Mouse (Mus musculus) kidney, adult 8-10 months (tissue): ENCODE measurements around the gene Gm29609.

Experiments used
- DNase-seq, 2 experiments: peaks; one replicate each; pipeline ENCODE4 v3.0.0; 2022

Gm29609 gene

GRCm38 (mm10) chr5:31197072-31197471, 17.4 kb upstream of the Gm29609 start:
- no peak for DNase-seq

- no peak for DNase-seq
Observed at GRCm38 (mm10) chr5:31196207-31196606, 16.5 kb upstream of the Gm29609 start.

- no peak for DNase-seq
Observed at GRCm38 (mm10) chr5:31195671-31196070, 16.0 kb upstream of the Gm29609 start.

GRCm38 (mm10) chr5:31194486-31195485, 15.1 kb upstream of the Gm29609 start:
- no peak for DNase-seq

- DNase-seq = no peak
Observed at GRCm38 (mm10) chr5:31193631-31194281, 14.0 kb upstream of the Gm29609 start.

- DNase-seq = peak; percentile 99 to 100
Observed at GRCm38 (mm10) chr5:31192939-31193630, 13.4 kb upstream of the Gm29609 start, which contains the start of the genes Snx17 and Eif2b4. Gene Snx17, plus strand, starts transcription at chr5:31193227. Gene Eif2b4, minus strand, starts transcription at chr5:31193430.

GRCm38 (mm10) chr5:31192045-31192938, 12.6 kb upstream of the Gm29609 start:
- no peak for DNase-seq

GRCm38 (mm10) chr5:31190201-31190600, 10.5 kb upstream of the Gm29609 start:
- no peak for DNase-seq

- DNase-seq = no peak
Observed at GRCm38 (mm10) chr5:31188223-31188840, 8.6 kb upstream of the Gm29609 start.

- no peak for DNase-seq
Observed at GRCm38 (mm10) chr5:31183678-31184077, 4.0 kb upstream of the Gm29609 start.

- DNase-seq = no peak
Observed at GRCm38 (mm10) chr5:31181183-31181770, 1.6 kb upstream of the Gm29609 start.

- peak in 1 of 2 experiments; percentile 36 for DNase-seq
Observed at GRCm38 (mm10) chr5:31179301-31179765, 378 bp downstream of the Gm29609 start.

GRCm38 (mm10) chr5:31168630-31169029, 11.1 kb downstream of the Gm29609 start:
- no peak for DNase-seq

- no peak for DNase-seq
Observed at GRCm38 (mm10) chr5:31164878-31165277, 14.8 kb downstream of the Gm29609 start.

GRCm38 (mm10) chr5:31162462-31162861, 17.2 kb downstream of the Gm29609 start:
- no peak for DNase-seq

GRCm38 (mm10) chr5:31154152-31154553, 25.6 kb downstream of the Gm29609 start, which contains the start of gene Mpv17:
Gene Mpv17, minus strand, starts transcription at chr5:31154251.
- DNase-seq = peak; percentile 90 to 93

- DNase-seq = peak in 1 of 2 experiments; percentile 25
Observed at GRCm38 (mm10) chr5:31153516-31154151, 26.1 kb downstream of the Gm29609 start.

- DNase-seq = no peak
Observed at GRCm38 (mm10) chr5:31151746-31152145, 28.0 kb downstream of the Gm29609 start.

- DNase-seq = no peak
Observed at GRCm38 (mm10) chr5:31149781-31150180, 29.9 kb downstream of the Gm29609 start.

GRCm38 (mm10) chr5:31138968-31139425, 40.7 kb downstream of the Gm29609 start:
- DNase-seq = no peak
